Comparison of ENCODE assay signal across 24 mouse cellular contexts in the genomic region with DNA sequence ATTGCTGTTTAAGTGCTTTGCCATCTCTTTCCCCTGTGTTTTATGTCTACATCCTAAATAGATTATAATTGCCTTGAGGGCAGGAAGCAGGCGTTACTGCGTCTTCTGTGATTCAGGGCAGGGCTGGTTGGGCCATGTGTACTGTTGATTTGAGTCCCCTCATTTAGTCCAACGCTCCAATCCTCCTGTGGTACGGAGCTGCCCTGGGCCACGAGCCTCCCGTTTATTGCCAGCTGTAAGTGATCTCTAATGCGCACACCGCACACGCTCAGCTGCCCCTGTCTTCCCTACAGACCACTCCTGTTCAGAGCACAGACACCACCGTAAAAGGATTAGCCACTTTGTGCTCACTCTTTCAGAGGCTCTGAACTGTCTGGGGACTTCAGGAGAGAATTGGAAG. TPM values are rescaled to one million over a fixed set of nuclear protein-coding genes. Genes with fewer than 3 reads are reported as not detected.
A peak's percentile ranks its signal among the peaks of the same experiment; 100 is the strongest.
DNase-seq lines count a peak whose midpoint lies in the region; ATAC-seq lines count a peak whose summit lies in the region.
"Had no signal": no experiment of that assay in that cellular context is flagged by ENCODE, and none has a peak within 500 bp of the region (broad histone marks: within the 10 kb centered on the region; RNA-seq: fewer than 3 reads in every experiment).

No protein-coding gene starts in this region.

- peaks cover 31% of the 10 kb centered on the region for H3K4me1 ChIP-seq in hindbrain, embryonic 13.5 days (replicated peaks)
- no peaks in the 10 kb centered on the region for H3K4me1 ChIP-seq in hindbrain, embryonic 11.5 days (replicated peaks; ENCODE audit: control insufficient read depth, insufficient read depth, low read length)
- H3K4me1 ChIP-seq in midbrain, embryonic 14.5 days (ENCODE audit: control insufficient read depth, insufficient read depth, low read length): 0 out of 2 replicates have a peak, but pooled peaks cover 2% of the 10 kb centered on the region
- peaks cover 8% of the 10 kb centered on the region for H3K4me1 ChIP-seq in midbrain, embryonic 10.5 days
- H3K4me1 ChIP-seq in hindbrain, embryonic 14.5 days (replicated peaks; ENCODE audit: control insufficient read depth, insufficient read depth, low read length): peaks cover 9% of the 10 kb centered on the region; the same call in 1 of the 2 replicates
- H3K4me1 ChIP-seq in neural tube, embryonic 15.5 days: peaks cover 31% of the 10 kb centered on the region
- H3K4me1 ChIP-seq: heart, embryonic 13.5 days had no signal

- peak overlapping the region; percentile 58 for H3K27ac ChIP-seq in hindbrain, embryonic 13.5 days
- H3K27ac ChIP-seq in hindbrain, embryonic 11.5 days (ENCODE audit: low read depth, low read length): no peak overlapping the region
- H3K27ac ChIP-seq in midbrain, embryonic 14.5 days (replicated peaks; ENCODE audit: low read depth, low read length): no peak overlapping the region
- H3K27ac ChIP-seq in midbrain, embryonic 10.5 days (replicated peaks): no peak overlapping the region
- H3K27ac ChIP-seq in hindbrain, embryonic 14.5 days: peak overlapping the region; percentile 47; the same call in 1 of the 2 replicates
- peak overlapping the region; percentile 45 for H3K27ac ChIP-seq in neural tube, embryonic 15.5 days (replicated peaks)
- H3K27ac ChIP-seq: forebrain, embryonic 10.5 days; forebrain, embryonic 13.5 days; heart, adult 2 months; heart, embryonic 10.5 days; heart, embryonic 13.5 days had no signal

- H3K4me2 ChIP-seq in hindbrain, embryonic 13.5 days: no peak overlapping the region
- no peak overlapping the region for H3K4me2 ChIP-seq in hindbrain, embryonic 11.5 days (replicated peaks; ENCODE audit: low read depth, low read length)
- H3K4me2 ChIP-seq in midbrain, embryonic 14.5 days (ENCODE audit: low read length): no peak overlapping the region
- no peak overlapping the region for H3K4me2 ChIP-seq in hindbrain, embryonic 14.5 days (replicated peaks)
- no peak overlapping the region for H3K4me2 ChIP-seq in neural tube, embryonic 15.5 days
- H3K4me2 ChIP-seq: forebrain, embryonic 13.5 days; heart, embryonic 13.5 days had no signal

- H3K36me3 ChIP-seq in hindbrain, embryonic 13.5 days: no peaks in the 10 kb centered on the region
- no peaks in the 10 kb centered on the region for H3K36me3 ChIP-seq in hindbrain, embryonic 11.5 days (ENCODE audit: control insufficient read depth, insufficient read depth, low read length)
- no peaks in the 10 kb centered on the region for H3K36me3 ChIP-seq in midbrain, embryonic 14.5 days (ENCODE audit: control insufficient read depth, insufficient read depth, low read length)
- H3K36me3 ChIP-seq in midbrain, embryonic 10.5 days: no peaks in the 10 kb centered on the region
- no peaks in the 10 kb centered on the region for H3K36me3 ChIP-seq in hindbrain, embryonic 14.5 days (replicated peaks; ENCODE audit: control insufficient read depth, insufficient read depth)
- H3K36me3 ChIP-seq in neural tube, embryonic 15.5 days: no peaks in the 10 kb centered on the region
- H3K36me3 ChIP-seq: forebrain, embryonic 10.5 days; heart, embryonic 10.5 days; heart, embryonic 13.5 days had no signal

- no peaks in the 10 kb centered on the region for H3K27me3 ChIP-seq in hindbrain, embryonic 13.5 days
- no peaks in the 10 kb centered on the region for H3K27me3 ChIP-seq in hindbrain, embryonic 11.5 days (ENCODE audit: control insufficient read depth, insufficient read depth, low read length)
- H3K27me3 ChIP-seq in midbrain, embryonic 14.5 days (ENCODE audit: control insufficient read depth, insufficient read depth, low read length): no peaks in the 10 kb centered on the region
- no peaks in the 10 kb centered on the region for H3K27me3 ChIP-seq in midbrain, embryonic 10.5 days (ENCODE audit: low read depth, poor library complexity, severe bottlenecking)
- H3K27me3 ChIP-seq in hindbrain, embryonic 14.5 days (ENCODE audit: control insufficient read depth, insufficient read depth, low read length): no peaks in the 10 kb centered on the region
- no peaks in the 10 kb centered on the region for H3K27me3 ChIP-seq in neural tube, embryonic 15.5 days (replicated peaks)

- peak; percentile 48; the same call in 1 of the 2 replicates for ATAC-seq in hindbrain, embryonic 13.5 days (ENCODE audit: low FRiP score)
- no peak for ATAC-seq in hindbrain, embryonic 11.5 days (ENCODE audit: low FRiP score)
- no peak; the same call in 1 of the 2 replicates for ATAC-seq in midbrain, embryonic 14.5 days (ENCODE audit: low FRiP score, low TSS enrichment)
- ATAC-seq in hindbrain, embryonic 14.5 days (ENCODE audit: low FRiP score): peak; percentile 37; the same call in 1 of the 2 replicates
- no peak for ATAC-seq in neural tube, embryonic 15.5 days (ENCODE audit: low FRiP score)
- ATAC-seq: CD4-positive, CD25-positive, alpha-beta regulatory T cell, adult 4 months; forebrain, embryonic 13.5 days; forebrain, embryonic 16.5 days had no signal

- WGBS in hindbrain, embryonic 13.5 days: 55% methylated on average over 10 of the region's 10 CpGs
- WGBS in hindbrain, embryonic 11.5 days: 77% methylated on average over 10 of the region's 10 CpGs
- WGBS in midbrain, embryonic 14.5 days: 37% methylated on average over 10 of the region's 10 CpGs
- 84% methylated on average over 10 of the region's 10 CpGs for WGBS in midbrain, embryonic 10.5 days
- WGBS in hindbrain, embryonic 14.5 days: 48% methylated on average over 10 of the region's 10 CpGs
- 23% methylated on average over 10 of the region's 10 CpGs for WGBS in neural tube, embryonic 15.5 days

- DNase-seq in hindbrain, embryonic 11.5 days (ENCODE audit: low spot score): no peak
- peak; percentile 23 for DNase-seq in midbrain, embryonic 14.5 days
- DNase-seq in midbrain, embryonic 10.5 days (ENCODE audit: low spot score): no peak
- DNase-seq in hindbrain, embryonic 14.5 days (ENCODE audit: low spot score): no peak
- DNase-seq in ovary, postnatal 10 days (ENCODE audit: low spot score): no peak
- DNase-seq: adrenal gland, adult 2 months; adrenal gland, postnatal 14 days; cerebellum, adult 18-20 months; cerebellum, adult 9-10 months; cerebellum, postnatal 14 days; gastrocnemius, postnatal 10 days; gastrocnemius, postnatal 36 days; heart, adult 2 months; heart, postnatal 14 days; heart, postnatal 4 days had no signal

- H3K4me3 ChIP-seq in hindbrain, embryonic 13.5 days: no peak overlapping the region
- no peak overlapping the region for H3K4me3 ChIP-seq in hindbrain, embryonic 11.5 days (ENCODE audit: low read depth, low read length)
- H3K4me3 ChIP-seq in midbrain, embryonic 14.5 days (replicated peaks; ENCODE audit: low read depth, low read length): no peak overlapping the region
- no peak overlapping the region for H3K4me3 ChIP-seq in midbrain, embryonic 10.5 days
- H3K4me3 ChIP-seq in hindbrain, embryonic 14.5 days (replicated peaks; ENCODE audit: low read length): no peak overlapping the region
- no peak overlapping the region for H3K4me3 ChIP-seq in neural tube, embryonic 15.5 days (replicated peaks)
- H3K4me3 ChIP-seq: forebrain, embryonic 10.5 days; forebrain, embryonic 13.5 days; heart, adult 2 months; heart, embryonic 10.5 days; heart, embryonic 13.5 days had no signal

- no peak overlapping the region for H3K9ac ChIP-seq in hindbrain, embryonic 13.5 days
- H3K9ac ChIP-seq in hindbrain, embryonic 11.5 days (ENCODE audit: low read depth, low read length): no peak overlapping the region
- H3K9ac ChIP-seq in midbrain, embryonic 14.5 days (replicated peaks; ENCODE audit: low read length): no peak overlapping the region
- H3K9ac ChIP-seq in hindbrain, embryonic 14.5 days: no peak overlapping the region
- no peak overlapping the region for H3K9ac ChIP-seq in neural tube, embryonic 15.5 days (replicated peaks)
- H3K9ac ChIP-seq: forebrain, embryonic 13.5 days; heart, embryonic 13.5 days had no signal

- H3K9me3 ChIP-seq in hindbrain, embryonic 13.5 days: no peaks in the 10 kb centered on the region
- H3K9me3 ChIP-seq in hindbrain, embryonic 11.5 days (ENCODE audit: control insufficient read depth, low read length): no peaks in the 10 kb centered on the region
- no peaks in the 10 kb centered on the region for H3K9me3 ChIP-seq in midbrain, embryonic 14.5 days (ENCODE audit: control insufficient read depth, low read length)
- no peaks in the 10 kb centered on the region for H3K9me3 ChIP-seq in midbrain, embryonic 10.5 days (replicated peaks)
- H3K9me3 ChIP-seq in hindbrain, embryonic 14.5 days (ENCODE audit: control insufficient read depth, low read length): no peaks in the 10 kb centered on the region
- no peaks in the 10 kb centered on the region for H3K9me3 ChIP-seq in neural tube, embryonic 15.5 days (replicated peaks)
- H3K9me3 ChIP-seq: forebrain, embryonic 10.5 days; forebrain, embryonic 13.5 days; heart, embryonic 10.5 days; heart, embryonic 13.5 days had no signal

RNA-seq across cellular contexts. Expression of a gene that starts 31.4 kb away (rescaled TPM):
- 2.6 and 2.8 TPM in 2 replicates for polyA plus RNA-seq in hindbrain, embryonic 13.5 days (2015; fragmentation: Nextera tagmentation; extraction: Ambion mirVana)
- 2.7 and 3.4 TPM in 2 replicates for polyA plus RNA-seq in hindbrain, embryonic 11.5 days (2014; fragmentation: Nextera tagmentation; extraction: Ambion mirVana)
- 1.2 and 2.2 TPM in 2 replicates for polyA plus RNA-seq in midbrain, embryonic 14.5 days (2014; fragmentation: Nextera tagmentation; extraction: Ambion mirVana)
- 1.6 and 2.0 TPM in 2 replicates for polyA plus RNA-seq in midbrain, embryonic 10.5 days (2016; fragmentation: Nextera tagmentation; extraction: Ambion mirVana)
- 5.0 TPM in 2 replicates for polyA plus RNA-seq in hindbrain, embryonic 14.5 days (2014; fragmentation: Nextera tagmentation; extraction: Ambion mirVana)
- polyA plus RNA-seq in neural tube, embryonic 15.5 days (2015; fragmentation: Nextera tagmentation; extraction: Ambion mirVana): 2.3 and 3.4 TPM in 2 replicates
- polyA plus RNA-seq: C2C12 had no signal

RNA-seq across cellular contexts. Expression of a gene that starts 37.7 kb away (rescaled TPM):
- 518 and 582 TPM in 2 replicates for polyA plus RNA-seq in hindbrain, embryonic 13.5 days (2015; fragmentation: Nextera tagmentation; extraction: Ambion mirVana)
- 42.3 and 79.1 TPM in 2 replicates for polyA plus RNA-seq in hindbrain, embryonic 11.5 days (2014; fragmentation: Nextera tagmentation; extraction: Ambion mirVana)
- 225 and 337 TPM in 2 replicates for polyA plus RNA-seq in midbrain, embryonic 14.5 days (2014; fragmentation: Nextera tagmentation; extraction: Ambion mirVana)
- polyA plus RNA-seq in midbrain, embryonic 10.5 days (2016; fragmentation: Nextera tagmentation; extraction: Ambion mirVana): 36.4 and 55.1 TPM in 2 replicates
- polyA plus RNA-seq in hindbrain, embryonic 14.5 days (2014; fragmentation: Nextera tagmentation; extraction: Ambion mirVana): 412 and 543 TPM in 2 replicates
- 898 and 1,236 TPM in 2 replicates for polyA plus RNA-seq in neural tube, embryonic 15.5 days (2015; fragmentation: Nextera tagmentation; extraction: Ambion mirVana)
- polyA plus RNA-seq: C2C12 had no signal

Comparison
In these comparisons a context has a peak if more than half of its experiments do, and no peak if none do; other contexts are left out.
1. ATAC-seq: peak in hindbrain, embryonic 13.5 days (single experiment) and hindbrain, embryonic 14.5 days (single experiment); none in hindbrain, embryonic 11.5 days (single experiment), midbrain, embryonic 14.5 days (single experiment) and neural tube, embryonic 15.5 days (single experiment).
2. H3K27ac ChIP-seq: peak in hindbrain, embryonic 13.5 days (single experiment), hindbrain, embryonic 14.5 days (single experiment) and neural tube, embryonic 15.5 days (single experiment); none in hindbrain, embryonic 11.5 days (single experiment), midbrain, embryonic 14.5 days (single experiment) and midbrain, embryonic 10.5 days (single experiment).